Mouse (Mus musculus) liver, embryonic 14.5 days (tissue): Measurements from ENCODE around the gene Hist1h2bc.

ENCODE experiments used
- CTCF ChIP-seq: IDR thresholded peaks from 2 replicates; pipeline ENCODE4 v1.5.1; 2016; ENCODE audit warnings: antibody characterized with exemption, low read depth, control low read depth
- EP300 ChIP-seq: IDR thresholded peaks from 2 replicates; pipeline ENCODE4 v1.6.1; 2016; ENCODE audit warnings: antibody characterized with exemption, low read depth

DNA sequence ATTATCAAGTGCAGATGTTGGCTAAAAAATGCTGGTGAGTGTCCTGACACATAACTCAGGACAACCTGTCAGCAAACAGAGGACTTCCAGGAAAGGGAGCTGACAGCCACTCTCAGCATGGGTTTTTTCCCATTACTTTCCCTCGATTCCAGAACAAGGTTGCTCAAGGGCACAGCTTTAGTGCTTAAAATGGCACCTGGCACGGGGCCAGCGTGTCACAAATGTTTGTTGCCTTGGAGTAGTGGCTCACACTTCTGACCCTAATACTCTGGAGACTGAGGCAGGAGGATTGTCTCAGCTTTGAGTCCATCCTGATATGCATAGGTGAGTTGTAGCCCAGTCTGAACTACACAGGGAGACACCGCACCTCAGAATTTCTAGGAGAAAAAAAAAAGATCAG is 24.7 kb downstream of the Hist1h2bc start:
- TF ChIP-seq CTCF (no peak), EP300 (no peak)
